Mouse (Mus musculus): ENCODE measurements around the gene Calhm3.

GRCm38 (mm10) chr19:47163176-47163744 lies 5.7 kb upstream of the Calhm3 start:
- no peak for TF ChIP-seq CTCF (IDR thresholded peaks at IDR 0.05; ENCODE audit: low read depth)
- no peak for TF ChIP-seq EP300 (IDR thresholded peaks at IDR 0.05; ENCODE audit: low read depth)

All from liver, postnatal 0 days (tissue).